Mouse (Mus musculus) lung, adult 18-20 months (tissue): Measurements from ENCODE around the gene Ccdc122.
"Not testable (repeated sequence)": the region's sequence is repeated elsewhere in the genome, so short reads cannot be mapped to it uniquely, and the experiment has no call there.

Experiments
- DNase-seq, 2 experiments: peaks; one replicate each; pipeline ENCODE4 v3.0.0; 2022; ENCODE audit warnings: mixed read lengths in 2 of 2

Ccdc122 gene

DNA sequence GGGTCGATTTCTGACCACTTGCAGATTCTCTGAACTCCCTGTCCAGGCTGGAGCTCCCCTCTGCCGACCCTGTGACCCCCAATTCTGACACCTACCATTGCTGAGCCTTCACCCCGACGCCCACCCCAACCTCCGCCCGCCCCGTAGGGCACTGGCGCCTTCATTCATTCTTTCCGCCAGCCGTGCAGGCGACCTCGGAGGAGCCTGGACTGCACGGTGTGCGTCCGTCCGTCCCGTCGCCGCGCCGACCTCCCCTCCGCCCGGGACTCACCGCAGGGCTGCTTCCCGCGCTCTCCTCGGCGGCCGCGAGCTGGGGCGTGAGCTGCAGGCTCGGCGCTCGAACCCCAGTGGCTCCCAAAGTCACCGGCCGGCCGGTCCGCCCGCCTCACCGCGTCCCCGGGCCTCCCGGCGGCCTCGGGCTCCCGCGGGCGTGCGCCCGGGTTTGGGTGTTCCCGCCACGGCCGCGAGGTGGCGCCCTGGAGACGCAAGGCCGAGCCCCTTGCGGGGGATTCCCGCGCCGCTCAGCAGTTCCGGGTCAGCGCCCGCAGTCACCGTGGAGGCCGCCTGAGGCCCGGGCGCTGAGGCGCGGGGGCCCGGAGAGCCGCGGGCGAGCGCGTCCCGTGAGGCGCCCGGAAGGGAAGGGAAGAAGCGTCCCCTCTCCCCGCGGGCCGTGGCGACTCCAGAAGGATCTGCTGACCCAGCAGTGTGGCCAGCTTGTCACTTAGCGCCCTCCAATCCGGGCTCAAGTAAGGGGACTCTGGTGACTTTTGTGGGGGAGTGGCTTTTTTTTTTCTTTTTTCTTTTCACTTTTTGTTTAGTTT, at the start of gene Ccdc122, which contains the start of gene Lacc1:
Gene Ccdc122, plus strand, starts transcription at position 547 of the 821 bp plus-strand sequence.
Gene Lacc1, minus strand, starts transcription at position 679 of the 821 bp plus-strand sequence.
- DNase-seq, result peak; percentile 80 to 82

GRCm38 (mm10) chr14:76990351-76990750, 46.2 kb upstream of the Ccdc122 start:
- not testable (repeated sequence) for DNase-seq

GRCm38 (mm10) chr14:77004740-77005139, 31.8 kb upstream of the Ccdc122 start:
- DNase-seq, result no peak

DNA sequence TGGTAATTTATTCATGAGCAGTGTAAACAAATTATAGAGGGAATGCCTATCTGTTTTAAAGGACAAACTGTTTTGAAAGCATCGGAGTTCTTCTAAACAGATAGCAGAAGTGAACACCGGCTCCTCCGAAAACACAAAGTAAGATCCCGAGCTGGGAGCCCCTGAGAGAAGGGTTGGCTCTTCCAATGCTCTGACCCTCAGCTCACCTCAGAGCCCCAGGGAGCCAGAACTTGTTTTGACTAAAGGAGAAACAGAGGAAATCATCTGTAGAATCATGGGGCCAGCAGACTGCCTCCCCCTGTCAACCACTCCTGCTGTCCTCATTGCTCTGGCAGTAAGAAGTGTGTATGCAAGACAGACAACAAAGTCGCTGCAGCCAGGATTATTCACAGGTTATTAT, 31.0 kb upstream of the Ccdc122 start:
- no peak for DNase-seq

- DNase-seq, result peak; percentile 73 to 84
Measured at GRCm38 (mm10) chr14:77008238-77008637, 28.3 kb upstream of the Ccdc122 start.

DNA sequence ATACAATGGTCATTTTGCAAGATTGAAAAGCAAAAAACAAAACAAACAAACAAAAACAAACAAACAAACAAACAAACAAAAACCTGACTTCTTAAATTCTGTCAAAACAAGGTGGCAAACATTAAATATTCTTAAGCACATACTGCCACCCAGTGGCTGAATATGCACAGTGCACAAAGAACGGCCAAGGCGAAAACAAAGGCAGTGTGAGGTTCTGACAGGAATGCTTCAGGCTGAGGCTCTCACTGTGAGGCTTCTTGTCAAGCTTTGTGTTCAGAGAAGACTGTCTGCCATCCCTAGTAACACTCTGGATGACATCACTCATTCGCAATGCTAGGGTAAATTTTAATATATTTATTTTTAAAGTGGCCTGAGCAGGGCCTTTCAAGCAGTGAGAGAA, 24.8 kb upstream of the Ccdc122 start:
- DNase-seq, result peak; percentile 42 to 63

GRCm38 (mm10) chr14:77016783-77017182, 19.8 kb upstream of the Ccdc122 start:
- peak in 1 of 2 experiments; percentile 28 for DNase-seq

GRCm38 (mm10) chr14:77017211-77017610, 19.4 kb upstream of the Ccdc122 start:
- DNase-seq, result no peak

DNA sequence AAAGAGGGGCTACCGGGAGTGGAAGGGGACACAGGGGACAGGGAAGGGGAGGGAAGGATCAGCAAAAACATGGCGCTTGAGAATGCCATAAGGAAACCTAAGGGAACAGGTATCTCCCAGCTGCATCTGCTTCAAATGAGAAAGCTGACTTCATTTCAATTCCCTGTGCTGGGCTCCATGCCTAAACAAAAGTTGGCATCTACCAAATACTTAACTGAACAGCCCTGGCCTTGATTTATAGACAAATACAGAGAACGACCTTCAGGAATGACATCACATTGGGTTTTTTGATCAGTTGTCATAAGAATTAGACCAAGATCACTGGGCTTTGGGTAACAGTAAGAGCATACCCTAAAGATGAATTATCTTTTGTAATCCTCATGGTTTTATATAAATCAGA, 12.1 kb upstream of the Ccdc122 start:
- no peak for DNase-seq

GRCm38 (mm10) chr14:77029319-77030054, 7.1 kb upstream of the Ccdc122 start:
- DNase-seq, result no peak

DNA sequence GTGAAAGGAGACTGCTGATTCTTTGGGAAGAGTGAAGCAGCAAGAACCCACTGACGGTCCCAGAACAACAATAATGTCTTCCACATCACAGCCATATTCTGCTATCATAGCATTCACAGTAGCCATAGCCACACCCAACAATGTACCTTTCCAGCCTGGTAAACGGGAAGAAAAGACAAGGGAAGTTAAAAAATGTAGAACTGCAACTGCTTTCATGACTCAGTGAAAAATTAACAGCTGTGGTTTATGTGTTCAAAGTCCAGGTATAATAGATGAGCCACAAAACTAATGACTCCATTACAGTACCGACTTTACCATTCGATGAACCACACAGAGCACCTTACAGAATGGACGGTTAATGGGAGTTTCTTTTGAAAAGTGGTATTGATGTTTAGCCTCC, 5.8 kb upstream of the Ccdc122 start:
- no peak for DNase-seq

GRCm38 (mm10) chr14:77032433-77032832, 4.1 kb upstream of the Ccdc122 start:
- peak; percentile 27 to 41 for DNase-seq

- no peak for DNase-seq
Measured at GRCm38 (mm10) chr14:77033391-77033790, 3.2 kb upstream of the Ccdc122 start.

DNA sequence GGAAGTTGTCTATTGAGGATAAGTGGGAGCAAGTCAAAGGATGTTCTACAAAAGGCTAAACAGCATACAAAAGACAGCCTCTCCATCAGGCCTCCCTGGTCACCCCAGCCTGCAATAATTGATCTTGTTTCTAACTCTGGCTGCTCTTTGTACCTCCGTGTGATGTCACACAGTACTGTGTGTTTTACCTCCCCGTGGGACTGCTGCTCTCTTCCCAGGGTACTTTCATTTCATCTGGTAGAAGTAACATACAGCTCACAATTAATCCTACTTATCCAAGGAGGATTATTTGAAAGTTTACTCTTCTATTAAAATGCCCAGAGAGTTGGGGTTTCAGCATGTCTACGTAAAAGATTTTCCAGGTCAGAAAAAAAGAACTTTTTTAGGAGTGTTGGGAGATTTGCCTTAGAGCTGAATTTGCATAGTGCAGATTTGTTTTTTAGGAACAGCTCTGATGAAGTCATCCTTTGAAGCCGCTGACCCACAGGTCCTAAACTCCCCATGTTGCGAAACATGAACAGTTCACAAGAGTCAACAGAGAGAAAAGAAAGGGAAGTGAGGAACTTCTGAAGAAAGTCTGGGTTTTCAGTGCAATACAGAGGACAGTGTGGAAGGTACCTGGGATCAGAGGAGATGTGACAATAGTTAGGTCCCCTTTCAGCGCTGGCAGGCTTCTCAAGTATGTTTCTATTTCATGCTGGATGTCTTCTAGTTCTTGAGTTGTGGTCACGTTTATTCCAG, 2.2 kb upstream of the Ccdc122 start:
- peak; percentile 17 to 50 for DNase-seq

GRCm38 (mm10) chr14:77034970-77035369, 1.6 kb upstream of the Ccdc122 start:
- no peak for DNase-seq

GRCm38 (mm10) chr14:77037330-77037729, 758 bp downstream of the Ccdc122 start:
- no peak for DNase-seq

GRCm38 (mm10) chr14:77037832-77038425, 1.4 kb downstream of the Ccdc122 start:
- peak in 1 of 2 experiments; percentile 21 for DNase-seq

GRCm38 (mm10) chr14:77053288-77053687, 16.7 kb downstream of the Ccdc122 start:
- no peak for DNase-seq

DNA sequence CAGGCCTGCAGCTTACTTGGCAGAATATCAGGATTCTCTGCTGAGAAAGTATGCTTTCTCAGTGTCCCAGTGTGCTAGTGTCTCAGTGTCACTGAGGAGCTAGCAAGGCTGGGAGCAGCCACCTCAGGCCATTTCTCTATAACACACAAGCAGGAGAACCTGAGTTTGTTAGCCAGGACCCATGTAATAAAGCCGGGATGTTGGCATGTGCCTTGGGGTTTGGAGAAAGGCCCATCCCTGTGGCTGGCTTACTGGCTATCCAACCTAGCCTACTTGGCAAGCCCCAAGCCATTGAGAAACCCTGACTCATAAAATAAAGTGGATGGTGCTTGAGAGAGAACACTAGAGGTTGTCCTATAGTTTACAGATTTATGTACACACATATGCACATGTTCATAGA, 32.8 kb downstream of the Ccdc122 start:
- no peak for DNase-seq

GRCm38 (mm10) chr14:77081248-77081647, 44.7 kb downstream of the Ccdc122 start:
- no peak for DNase-seq

- DNase-seq, result no peak
Measured at GRCm38 (mm10) chr14:77100285-77100684, 63.7 kb downstream of the Ccdc122 start.

DNA sequence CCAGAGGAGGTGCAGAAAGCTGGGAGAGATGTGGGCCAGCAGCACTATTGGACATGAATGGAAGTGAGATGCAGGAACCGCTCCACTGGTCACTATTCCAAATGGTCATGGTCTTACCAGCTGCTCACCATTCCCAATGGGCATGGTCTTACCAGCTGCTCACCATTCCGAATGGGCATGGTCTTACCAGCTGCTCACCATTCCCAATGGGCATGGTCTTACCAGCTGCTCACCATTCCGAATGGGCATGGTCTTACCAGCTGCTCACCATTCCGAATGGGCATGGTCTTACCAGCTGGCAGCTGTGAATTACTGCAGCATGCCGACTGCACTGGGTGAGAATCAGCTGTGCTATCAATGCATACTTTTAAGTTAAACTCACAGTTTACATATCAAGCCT, 74.0 kb downstream of the Ccdc122 start:
- DNase-seq, result not testable (repeated sequence)

- no peak for DNase-seq
Measured at GRCm38 (mm10) chr14:77130612-77131011, 94.0 kb downstream of the Ccdc122 start.
